Mouse (Mus musculus) limb, embryonic 11.5 days (tissue): ENCODE measurements around the gene Ubxn1. TPM values are rescaled to one million over a fixed set of nuclear protein-coding genes. Genes with fewer than 3 reads are reported as not detected.
A peak's percentile ranks its signal among the peaks of the same experiment; 100 is the strongest.
"Not testable (repeated sequence)": the region's sequence is repeated elsewhere in the genome, so short reads cannot be mapped to it uniquely, and the experiment has no call there.

ENCODE experiments used
- ATAC-seq: fragments of 200-750 bp; cut with Nextera tagmentation; 2 replicates; pipeline ENCODE4 v1.8.0; 2017; ENCODE audit warnings: low read depth; ENCODE audit not compliant: insufficient number of reproducible peaks, low FRiP score, low TSS enrichment
- DNase-seq: peaks from one replicate; pipeline ENCODE4 v3.0.0-alpha.2; 2015; ENCODE audit warnings: low spot score
- H3K27ac ChIP-seq: fragments of 300-500 bp; sonication (generic); replicated peaks from 2 replicates; pipeline ENCODE4 v1.5.1; 2014; ENCODE audit warnings: low read depth, mild to moderate bottlenecking, low read length
- H3K27me3 ChIP-seq: fragments of 300-500 bp; sonication (generic); 2 replicates; pipeline ENCODE4 v1.6.1; 2014; ENCODE audit warnings: mild to moderate bottlenecking, low read length, mixed read lengths; ENCODE audit not compliant: control insufficient read depth, insufficient read depth
- H3K36me3 ChIP-seq: fragments of 300-500 bp; sonication (generic); 2 replicates; pipeline ENCODE4 v1.6.1; 2014; ENCODE audit warnings: mild to moderate bottlenecking, low read length, moderate library complexity, mixed read lengths; ENCODE audit not compliant: control insufficient read depth, insufficient read depth
- H3K4me1 ChIP-seq: fragments of 300-500 bp; sonication (generic); 2 replicates; pipeline ENCODE4 v1.6.1; 2014; ENCODE audit warnings: low read length, mixed read lengths; ENCODE audit not compliant: control insufficient read depth, insufficient read depth
- H3K4me2 ChIP-seq: fragments of 300-500 bp; sonication (generic); 2 replicates; pipeline ENCODE4 v1.6.1; 2014; ENCODE audit warnings: low read depth, mild to moderate bottlenecking, moderate library complexity; ENCODE audit not compliant: severe bottlenecking
- H3K4me3 ChIP-seq: fragments of 300-500 bp; sonication (generic); 2 replicates; pipeline ENCODE4 v1.5.1; 2014; ENCODE audit warnings: low read depth, low read length
- H3K9ac ChIP-seq: fragments of 300-500 bp; sonication (generic); 2 replicates; pipeline ENCODE4 v1.6.1; 2014; ENCODE audit warnings: mild to moderate bottlenecking, low read length
- H3K9me3 ChIP-seq: fragments of 300-500 bp; sonication (generic); 2 replicates; pipeline ENCODE4 v1.6.1; 2016; ENCODE audit warnings: low read length; ENCODE audit not compliant: control insufficient read depth
- WGBS: fragments of 180-500 bp; shearing (Covaris S2); extraction: QIAGEN DNeasy Blood & Tissue Kit; methylation state at CpG from one replicate; pipeline ENCODE4 v1.1.7; 2014; 5-methylcytosine and 5-hydroxymethylcytosine counted together
- polyA plus RNA-seq: library from polyadenylated mRNA; unstranded; fragments of >200 nt; fragmentation: Nextera tagmentation; extraction: Ambion mirVana; gene quantifications from 2 replicates; pipeline ENCODE4 v1.2.1, GENCODE M21; 2014

The Ubxn1 gene
- 186 and 196 TPM in 2 replicates for polyA plus RNA-seq

DNA sequence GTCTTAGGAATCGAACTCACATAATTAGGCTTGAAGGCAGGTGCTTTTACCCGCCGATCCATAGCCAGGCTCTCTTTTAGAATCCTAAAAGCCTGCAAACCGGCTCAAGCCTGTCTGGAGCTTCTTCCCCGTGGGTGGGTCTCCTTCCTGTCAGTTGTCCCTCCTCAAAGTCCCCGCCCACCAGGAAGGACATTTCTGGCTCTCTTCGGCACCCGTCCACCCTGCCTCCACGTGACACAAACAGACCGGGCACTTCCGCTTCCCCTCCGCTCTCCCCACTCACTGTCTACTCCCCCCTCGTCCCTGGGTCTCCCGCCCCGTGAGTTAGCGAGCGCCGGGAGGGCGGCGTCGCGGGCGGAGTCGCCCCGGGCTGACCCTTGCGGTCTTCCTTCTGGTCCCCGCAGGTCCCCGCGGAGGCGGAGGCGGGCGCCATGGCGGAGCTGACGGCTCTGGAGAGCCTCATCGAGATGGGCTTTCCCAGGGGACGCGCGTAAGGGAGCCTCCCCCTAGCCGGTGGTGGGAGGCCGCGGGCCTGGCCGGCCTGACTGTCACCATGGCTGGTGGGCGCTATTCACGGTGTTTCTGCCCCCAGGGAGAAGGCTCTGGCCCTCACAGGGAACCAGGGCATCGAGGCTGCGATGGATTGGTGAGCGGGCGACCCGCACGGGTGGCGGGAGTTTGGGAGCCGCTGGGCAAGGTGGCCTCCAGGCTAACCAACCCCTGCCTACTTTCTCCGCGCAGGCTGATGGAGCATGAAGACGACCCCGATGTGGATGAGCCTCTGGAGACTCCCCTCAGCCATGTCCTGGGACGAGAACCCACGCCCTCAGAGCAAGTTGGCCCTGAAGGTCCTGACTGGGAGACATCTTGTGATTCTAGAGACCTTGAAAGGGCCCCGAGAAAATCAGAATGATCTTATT, at the start of gene Ubxn1:
Ubxn1 (plus strand) TSS at position 230 of the 920 bp plus-strand sequence.
- Histone ChIP-seq H3K4me1 (peaks cover 5% of the 10 kb centered on the region; the same call in 1 of the 2 replicates), H3K27ac (no peak within 1 kb of the TSS; the same call in 1 of the 2 replicates), H3K4me3 (peak within 1 kb of the TSS; percentile 74), H3K27me3 (no peaks in the 10 kb centered on the region), H3K36me3 (peaks cover 8% of the 10 kb centered on the region), H3K9me3 (no peaks in the 10 kb centered on the region), H3K4me2 (peak within 1 kb of the TSS; percentile 55), H3K9ac (peak within 1 kb of the TSS; percentile 78)
- WGBS, result under 1% methylated on average over 59 of the region's 59 CpGs
- ATAC-seq (peak; percentile 95), DNase-seq (peak; percentile 95)

DNA sequence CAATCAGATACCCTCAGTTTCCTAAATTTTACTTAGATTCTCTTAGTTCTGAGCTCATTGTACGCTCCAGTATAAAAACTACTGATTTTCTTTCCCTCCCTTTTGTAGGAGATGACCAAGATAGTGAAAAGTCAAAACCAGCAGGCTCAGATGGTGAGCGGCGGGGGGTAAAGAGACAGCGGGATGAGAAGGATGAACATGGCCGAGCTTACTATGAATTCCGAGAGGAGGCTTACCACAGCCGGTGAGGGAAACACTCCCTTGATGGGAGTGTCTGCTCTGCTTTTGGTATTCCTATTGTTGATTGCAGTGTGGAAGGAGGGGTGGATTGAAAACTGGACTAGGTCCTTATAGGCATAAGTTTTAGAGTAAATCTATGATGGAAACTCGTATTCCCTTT, 48.6 kb upstream of the Ubxn1 start:
- Histone ChIP-seq H3K4me2 (peak overlapping the region; percentile 63; the same call in 1 of the 2 replicates), H3K27me3 (no peaks in the 10 kb centered on the region), H3K9ac (no peak overlapping the region), H3K27ac (no peak overlapping the region), H3K4me1 (peaks cover 6% of the 10 kb centered on the region), H3K4me3 (peak overlapping the region; percentile 5; the same call in 1 of the 2 replicates), H3K36me3 (peaks cover 17% of the 10 kb centered on the region), H3K9me3 (no peaks in the 10 kb centered on the region)
- WGBS, result 89% methylated on average over 8 of the region's 8 CpGs
- DNase-seq (no peak), ATAC-seq (no peak)

GRCm38 (mm10) chr19:8829660-8830059, 41.6 kb upstream of the Ubxn1 start, which contains the start of gene AC129217.1:
AC129217.1 (plus strand) TSS chr19:8829773.
- no peaks in the 10 kb centered on the region for H3K9me3 ChIP-seq
- H3K4me1 ChIP-seq, result no peaks in the 10 kb centered on the region
- H3K36me3 ChIP-seq, result peaks cover 64% of the 10 kb centered on the region
- no peak within 1 kb of the TSS for H3K27ac ChIP-seq
- ATAC-seq, result no peak
- no peak for DNase-seq
- H3K27me3 ChIP-seq, result no peaks in the 10 kb centered on the region
- no peak within 1 kb of the TSS for H3K4me3 ChIP-seq
- 91% methylated on average over 8 of the region's 8 CpGs for WGBS
- H3K9ac ChIP-seq, result no peak within 1 kb of the TSS
- H3K4me2 ChIP-seq, result no peak within 1 kb of the TSS

DNA sequence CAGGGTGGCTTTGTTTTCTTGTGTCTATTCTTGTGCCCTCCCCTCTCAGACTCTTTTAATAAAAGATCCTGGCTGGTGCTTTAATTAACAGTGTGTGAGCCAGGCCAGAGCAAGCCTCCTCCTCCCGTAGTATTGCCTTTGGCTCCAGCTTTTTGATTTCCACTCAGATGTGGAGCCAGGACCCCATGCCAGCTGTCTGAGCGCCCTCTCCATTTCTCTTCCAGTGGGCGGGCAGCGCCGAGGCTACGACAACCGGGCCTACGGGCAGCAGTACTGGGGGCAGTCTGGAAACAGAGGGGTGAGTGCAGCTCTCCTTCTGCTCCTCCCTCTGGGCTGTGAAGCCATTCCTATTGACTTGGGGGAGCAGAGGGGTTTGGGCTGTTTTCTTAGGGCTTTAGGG, 40.6 kb upstream of the Ubxn1 start:
- H3K4me3 ChIP-seq, result no peak overlapping the region
- H3K27ac ChIP-seq, result no peak overlapping the region
- WGBS, result 94% methylated on average over 8 of the region's 8 CpGs
- DNase-seq (no peak), ATAC-seq (no peak)
- no peaks in the 10 kb centered on the region for H3K9me3 ChIP-seq
- H3K27me3 ChIP-seq, result no peaks in the 10 kb centered on the region
- H3K9ac ChIP-seq, result no peak overlapping the region
- H3K36me3 ChIP-seq, result peaks cover 63% of the 10 kb centered on the region
- no peak overlapping the region for H3K4me2 ChIP-seq
- H3K4me1 ChIP-seq, result no peaks in the 10 kb centered on the region

DNA sequence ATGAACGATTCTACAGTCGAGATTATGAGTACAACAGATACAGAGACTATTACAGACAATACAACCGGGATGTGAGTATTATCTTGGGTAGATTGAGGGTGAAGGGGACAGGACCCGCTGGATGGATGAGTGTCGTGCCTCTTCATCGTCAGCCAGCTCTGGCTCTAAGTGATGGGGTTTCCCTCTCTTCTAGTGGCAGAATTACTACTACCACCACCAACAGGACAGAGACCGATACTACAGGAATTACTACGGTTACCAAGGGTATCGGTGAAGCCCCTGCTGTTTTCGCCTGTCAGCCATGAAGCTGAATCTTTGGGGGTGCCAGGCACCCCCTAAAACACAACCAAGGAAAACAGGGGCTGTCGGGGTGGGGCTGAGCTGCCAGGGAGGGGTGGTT, 40.0 kb upstream of the Ubxn1 start:
- Histone ChIP-seq H3K4me1 (no peaks in the 10 kb centered on the region), H3K4me2 (no peak overlapping the region), H3K27ac (no peak overlapping the region), H3K27me3 (no peaks in the 10 kb centered on the region), H3K4me3 (no peak overlapping the region), H3K9ac (no peak overlapping the region), H3K9me3 (no peaks in the 10 kb centered on the region), H3K36me3 (peaks cover 64% of the 10 kb centered on the region)
- DNase-seq, result no peak
- no peak for ATAC-seq
- WGBS, result 89% methylated on average over 11 of the region's 11 CpGs

DNA sequence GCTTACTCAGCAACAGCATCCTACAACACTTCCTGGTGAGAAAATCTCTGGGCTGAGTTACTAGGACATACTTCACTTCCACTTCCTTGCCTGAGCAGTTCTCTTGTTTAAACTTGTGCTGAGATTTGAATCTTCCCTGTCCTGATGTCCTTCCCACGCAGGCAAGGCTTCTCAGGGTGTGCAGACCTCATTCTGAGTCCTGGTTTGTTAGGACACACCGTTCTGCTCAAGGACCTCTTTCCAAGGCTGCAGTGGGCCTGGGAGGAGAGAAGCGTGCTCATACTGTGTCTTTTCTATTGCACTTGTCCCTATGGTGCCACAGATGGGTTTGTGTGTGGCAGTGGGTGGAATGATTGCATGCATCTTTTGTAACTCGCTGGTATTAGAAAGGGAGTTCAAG, 38.3 kb upstream of the Ubxn1 start:
- H3K36me3 ChIP-seq, result peaks cover 55% of the 10 kb centered on the region
- H3K9me3 ChIP-seq, result no peaks in the 10 kb centered on the region
- no peaks in the 10 kb centered on the region for H3K27me3 ChIP-seq
- 91% methylated on average over 4 of the region's 4 CpGs for WGBS
- no peak overlapping the region for H3K27ac ChIP-seq
- no peak overlapping the region for H3K9ac ChIP-seq
- H3K4me3 ChIP-seq, result no peak overlapping the region
- H3K4me1 ChIP-seq, result no peaks in the 10 kb centered on the region
- no peak for DNase-seq
- H3K4me2 ChIP-seq, result no peak overlapping the region
- ATAC-seq, result no peak

GRCm38 (mm10) chr19:8836327-8836726, 35.0 kb upstream of the Ubxn1 start:
- H3K4me3 ChIP-seq, DNase-seq, H3K4me2 ChIP-seq, H3K27me3 ChIP-seq, H3K9ac ChIP-seq, H3K27ac ChIP-seq, ATAC-seq, H3K9me3 ChIP-seq: not testable (repeated sequence)
- WGBS, result 96% methylated on average over 10 of the region's 10 CpGs
- Histone ChIP-seq H3K36me3 (peaks cover 29% of the 10 kb centered on the region), H3K4me1 (peaks cover 20% of the 10 kb centered on the region; the same call in 1 of the 2 replicates)

GRCm38 (mm10) chr19:8837251-8837791, 34.0 kb upstream of the Ubxn1 start, which contains the start of gene Bscl2:
Bscl2 (plus strand) TSS chr19:8837467.
- ATAC-seq, result peak; percentile 86
- Histone ChIP-seq H3K4me2 (peak within 1 kb of the TSS; percentile 77), H3K27me3 (no peaks in the 10 kb centered on the region), H3K4me3 (peak within 1 kb of the TSS; percentile 49), H3K27ac (peak within 1 kb of the TSS; percentile 95), H3K36me3 (peaks cover 21% of the 10 kb centered on the region), H3K9ac (peak within 1 kb of the TSS; percentile 77), H3K9me3 (no peaks in the 10 kb centered on the region), H3K4me1 (peaks cover 20% of the 10 kb centered on the region; the same call in 1 of the 2 replicates)
- DNase-seq, result peak; percentile 89
- WGBS, result 1% methylated on average over 38 of the region's 38 CpGs
